Mouse (Mus musculus) spleen, adult 2 months (tissue): ENCODE measurements around the gene Saysd1. TPM values are rescaled to one million over a fixed set of nuclear protein-coding genes. Genes with fewer than 3 reads are reported as not detected.

ENCODE experiments used
- DNase-seq, 2 experiments: peaks; one replicate each; pipeline versions ENCODE4 v3.0.0 to v3.0.0-alpha.2; 2012 to 2021; ENCODE audit warnings: low spot score in 2 of 2, low read depth in 1 of 2
- H3K27ac ChIP-seq: fragments of 200-500 bp; 2 replicates; pipeline ENCODE4 v1.5.1; 2012; ENCODE audit warnings: low read length, inconsistent platforms; ENCODE audit not compliant: insufficient read depth
- H3K27me3 ChIP-seq: fragments of 200-500 bp; 2 replicates; pipeline ENCODE4 v1.6.1; 2012; ENCODE audit warnings: mild to moderate bottlenecking, moderate library complexity, low read length, inconsistent platforms; ENCODE audit not compliant: control insufficient read depth, insufficient read depth
- H3K36me3 ChIP-seq: fragments of 200-500 bp; 2 replicates; pipeline ENCODE4 v1.6.1; 2012; ENCODE audit warnings: mild to moderate bottlenecking, low read length, inconsistent platforms; ENCODE audit not compliant: control insufficient read depth, insufficient read depth
- H3K4me1 ChIP-seq: fragments of 200-500 bp; 2 replicates; pipeline ENCODE4 v1.6.1; 2011; ENCODE audit warnings: inconsistent platforms; ENCODE audit not compliant: control insufficient read depth, insufficient read depth, insufficient read length
- H3K4me3 ChIP-seq: fragments of 200-500 bp; 2 replicates; pipeline ENCODE4 v1.5.1; 2011; ENCODE audit warnings: mild to moderate bottlenecking, inconsistent platforms; ENCODE audit not compliant: insufficient read depth, insufficient read length; ENCODE audit errors: extremely low read depth
- CTCF ChIP-seq: fragments of 200-500 bp; IDR thresholded peaks from 2 replicates; pipeline ENCODE4 v1.5.1; 2011; ENCODE audit warnings: mild to moderate bottlenecking, inconsistent platforms; ENCODE audit not compliant: insufficient read depth, insufficient read length, insufficient replicate concordance; ENCODE audit errors: extremely low read depth
- POLR2A ChIP-seq: fragments of 200-500 bp; IDR thresholded peaks from 2 replicates; pipeline ENCODE4 v1.6.1; 2011; ENCODE audit warnings: low read depth, low read length, inconsistent platforms
- WGBS: fragments of 180-500 bp; shearing (Covaris S2); methylation state at CpG from one replicate; pipeline ENCODE4 v1.1.7; 2018; 5-methylcytosine and 5-hydroxymethylcytosine counted together
- polyA plus RNA-seq: library from polyadenylated mRNA; depleted of rRNA; stranded (reverse); fragments of >200 nt; gene quantifications from 2 replicates; pipeline ENCODE4 v1.2.3, GENCODE M21; 2012

The Saysd1 gene
- polyA plus RNA-seq, 1 experiment, result 6.1 TPM

- H3K27ac ChIP-seq, result no peak overlapping the region
- 0 out of 2 replicates have a peak, but pooled peaks cover 1% of the 10 kb centered on the region for H3K27me3 ChIP-seq
- H3K36me3 ChIP-seq, result no peaks in the 10 kb centered on the region
- WGBS, result 19% methylated on average over 7 of the region's 7 CpGs
- H3K4me3 ChIP-seq, result no peak overlapping the region
- TF ChIP-seq POLR2A, result no peak
- no peak for TF ChIP-seq CTCF
- no peak for DNase-seq
- no peaks in the 10 kb centered on the region for H3K4me1 ChIP-seq
Measured at GRCm38 (mm10) chr14:20093493-20093892, 44.8 kb downstream of the Saysd1 start.

GRCm38 (mm10) chr14:20084335-20084734 lies 54.0 kb downstream of the Saysd1 start:
- Histone ChIP-seq H3K36me3 (0 out of 2 replicates have a peak, but pooled peaks cover 2% of the 10 kb centered on the region), H3K4me3 (no peak overlapping the region), H3K27me3 (no peaks in the 10 kb centered on the region), H3K27ac (no peak overlapping the region), H3K4me1 (peaks cover 8% of the 10 kb centered on the region; the same call in 1 of the 2 replicates)
- TF ChIP-seq CTCF (no peak), POLR2A (no peak)
- DNase-seq, result no peak

GRCm38 (mm10) chr14:20082536-20083325 lies 55.6 kb downstream of the Saysd1 start:
- 1% methylated on average over 56 of the region's 56 CpGs for WGBS
- 0 out of 2 replicates have a peak, but pooled peaks cover 2% of the 10 kb centered on the region for H3K36me3 ChIP-seq
- TF ChIP-seq CTCF (no peak), POLR2A (peak; percentile 62)
- peak overlapping the region; percentile 95 for H3K27ac ChIP-seq
- peak; percentile 90 to 94 for DNase-seq
- H3K27me3 ChIP-seq, result no peaks in the 10 kb centered on the region
- H3K4me1 ChIP-seq, result peaks cover 8% of the 10 kb centered on the region; the same call in 1 of the 2 replicates
- H3K4me3 ChIP-seq, result peak overlapping the region; percentile 86

GRCm38 (mm10) chr14:20081937-20082533 lies 56.3 kb downstream of the Saysd1 start:
- H3K27ac ChIP-seq, result peak overlapping the region; percentile 95
- 0 out of 2 replicates have a peak, but pooled peaks cover 2% of the 10 kb centered on the region for H3K36me3 ChIP-seq
- H3K4me3 ChIP-seq, result peak overlapping the region; percentile 86; the same call in 1 of the 2 replicates
- H3K4me1 ChIP-seq, result peaks cover 8% of the 10 kb centered on the region; the same call in 1 of the 2 replicates
- TF ChIP-seq CTCF (no peak), POLR2A (no peak)
- no peaks in the 10 kb centered on the region for H3K27me3 ChIP-seq
- DNase-seq, result peak in 1 of 2 experiments; percentile 4
- WGBS, result 42% methylated on average over 5 of the region's 5 CpGs

- H3K27ac ChIP-seq, result no peak overlapping the region
- H3K27me3 ChIP-seq, result no peaks in the 10 kb centered on the region
- 95% methylated on average over 1 of the region's 1 CpGs for whole genome bisulfite sequencing
- no peak for DNase-seq
- 0 out of 2 replicates have a peak, but pooled peaks cover 2% of the 10 kb centered on the region for H3K36me3 ChIP-seq
- TF ChIP-seq CTCF, result no peak
- TF ChIP-seq POLR2A, result no peak
- no peak overlapping the region for H3K4me3 ChIP-seq
- H3K4me1 ChIP-seq, result peaks cover 8% of the 10 kb centered on the region; the same call in 1 of the 2 replicates
Measured at GRCm38 (mm10) chr14:20081084-20081483, 57.2 kb downstream of the Saysd1 start.

- Histone ChIP-seq H3K4me3 (no peak overlapping the region), H3K4me1 (peaks cover 11% of the 10 kb centered on the region; the same call in 1 of the 2 replicates), H3K27ac (no peak overlapping the region), H3K36me3 (0 out of 2 replicates have a peak, but pooled peaks cover 2% of the 10 kb centered on the region), H3K27me3 (no peaks in the 10 kb centered on the region)
- 93% methylated on average over 6 of the region's 6 CpGs for WGBS
- TF ChIP-seq CTCF (no peak), POLR2A (no peak)
- no peak for DNase-seq
Measured at GRCm38 (mm10) chr14:20077181-20077580, 61.2 kb downstream of the Saysd1 start.
